Mouse (Mus musculus) testis, adult 2 months (tissue): ENCODE results near the gene Ccdc114.

ENCODE experiments used
- CTCF ChIP-seq: fragments of 200-500 bp; IDR thresholded peaks from 2 replicates; pipeline ENCODE4 v1.5.1; 2012; ENCODE audit warnings: low read depth, mild to moderate bottlenecking, inconsistent platforms, low read length, moderate library complexity; ENCODE audit not compliant: control insufficient read depth, insufficient read depth, insufficient replicate concordance
- POLR2A ChIP-seq: fragments of 200-500 bp; IDR thresholded peaks from 2 replicates; pipeline ENCODE4 v1.6.1; 2012; ENCODE audit warnings: low read depth, mild to moderate bottlenecking, inconsistent platforms, low read length, moderate library complexity; ENCODE audit not compliant: control insufficient read depth

DNA sequence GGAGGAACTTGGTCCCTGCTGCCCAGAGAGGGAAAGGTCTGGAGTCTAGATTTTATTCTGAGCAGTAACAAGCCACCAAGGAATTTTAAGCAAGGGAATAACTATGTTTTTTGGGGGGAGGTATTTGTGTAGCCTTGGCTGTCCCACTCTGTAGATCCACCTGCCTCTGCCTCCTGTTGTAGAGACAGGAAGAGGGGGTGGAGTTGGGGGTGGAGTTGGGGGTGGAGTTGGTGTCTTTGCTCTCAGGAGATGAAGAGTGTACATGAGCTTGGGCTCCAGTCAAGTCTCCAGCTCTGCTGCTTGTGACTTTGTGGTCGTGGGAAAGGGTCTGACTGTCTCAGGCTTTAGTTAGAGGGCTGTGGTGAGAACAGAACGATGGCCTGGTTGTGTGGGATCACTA is 42.9 kb upstream of the Ccdc114 start:
- TF ChIP-seq CTCF (no peak), POLR2A (no peak)
